Mouse (Mus musculus): Measurements from ENCODE around the gene Hypm. TPM values are rescaled to one million over a fixed set of nuclear protein-coding genes. Genes with fewer than 3 reads are reported as not detected.

Gene Hypm
- not detected in 2 replicates for polyA plus RNA-seq (2015; fragmentation: Nextera tagmentation; extraction: Ambion mirVana)

DNA sequence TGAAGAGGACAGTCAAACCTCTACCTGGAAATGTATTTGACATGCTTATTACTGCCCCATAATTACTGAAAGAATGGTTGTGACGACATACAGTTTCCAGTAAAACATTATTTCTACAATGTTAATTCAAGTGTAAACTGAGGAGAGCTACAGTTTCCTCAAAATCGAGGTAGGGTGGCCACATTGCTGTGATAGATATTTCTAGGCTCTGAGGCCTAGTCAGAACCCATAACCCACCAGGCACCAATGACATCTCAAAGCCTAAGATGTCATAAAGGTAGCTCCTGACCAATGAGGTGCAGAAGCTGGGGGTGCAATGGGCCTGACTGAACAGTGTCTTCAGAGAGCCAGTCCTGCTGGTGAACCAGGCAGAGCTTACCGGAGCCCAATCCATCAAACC lies at the start of gene Hypm:
TSS of gene Hypm (plus strand) at position 301 of the 400 bp plus-strand sequence.
- H3K36me3 ChIP-seq (ENCODE audit: control insufficient read depth, insufficient read depth) = no peaks in the 10 kb centered on the region
- H3K4me2 ChIP-seq (ENCODE audit: low read length) = no peak within 1 kb of the TSS
- no peak within 1 kb of the TSS for H3K27ac ChIP-seq (ENCODE audit: low read length)
- no peak within 1 kb of the TSS for H3K9ac ChIP-seq (replicated peaks; ENCODE audit: low read depth, low read length)
- H3K27me3 ChIP-seq (replicated peaks; ENCODE audit: control insufficient read depth, insufficient read depth, low read length) = no peaks in the 10 kb centered on the region
- 84% methylated on average over 3 of the region's 3 CpGs for WGBS
- H3K4me3 ChIP-seq (replicated peaks; ENCODE audit: low read length) = no peak within 1 kb of the TSS
- H3K9me3 ChIP-seq (ENCODE audit: control insufficient read depth, low read length) = no peaks in the 10 kb centered on the region
- no peaks in the 10 kb centered on the region for H3K4me1 ChIP-seq (replicated peaks; ENCODE audit: control insufficient read depth, insufficient read depth, low read length)
- ATAC-seq = no peak

DNA sequence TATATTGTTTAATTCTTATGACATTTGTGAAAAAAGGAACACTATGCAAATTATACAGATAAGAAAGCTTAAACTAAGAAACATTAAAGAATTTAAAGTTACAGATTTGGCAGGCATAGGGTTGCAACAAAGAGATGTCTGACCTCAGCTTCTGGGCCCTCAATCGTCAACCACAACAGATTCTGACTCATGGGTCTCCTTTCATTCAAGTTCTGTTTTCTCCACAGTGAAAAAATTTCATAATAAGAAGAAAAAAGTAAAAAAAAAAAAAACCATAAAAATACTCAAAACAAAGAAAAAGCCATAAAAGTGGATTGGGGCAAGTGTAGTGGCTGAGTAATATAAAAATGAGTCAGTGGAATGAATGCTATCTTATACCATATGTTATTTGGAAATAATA lies 36.6 kb upstream of the Hypm start:
- no peak overlapping the region for H3K4me3 ChIP-seq (replicated peaks; ENCODE audit: low read length)
- ATAC-seq = no peak
- H3K27me3 ChIP-seq (replicated peaks; ENCODE audit: control insufficient read depth, insufficient read depth, low read length) = no peaks in the 10 kb centered on the region
- H3K9ac ChIP-seq (replicated peaks; ENCODE audit: low read depth, low read length) = no peak overlapping the region
- H3K27ac ChIP-seq (ENCODE audit: low read length) = no peak overlapping the region
- H3K36me3 ChIP-seq (ENCODE audit: control insufficient read depth, insufficient read depth) = no peaks in the 10 kb centered on the region
- WGBS = 89% methylated on average over 1 of the region's 1 CpGs
- H3K4me2 ChIP-seq (ENCODE audit: low read length) = no peak overlapping the region
- H3K9me3 ChIP-seq (ENCODE audit: control insufficient read depth, low read length) = no peaks in the 10 kb centered on the region
- no peaks in the 10 kb centered on the region for H3K4me1 ChIP-seq (replicated peaks; ENCODE audit: control insufficient read depth, insufficient read depth, low read length)

GRCm38 (mm10) chrX:9812469-9812868 lies 34.3 kb upstream of the Hypm start:
- ATAC-seq = no peak
- Histone ChIP-seq H3K27ac (ENCODE audit: low read length) (no peak overlapping the region), H3K4me1 (replicated peaks; ENCODE audit: control insufficient read depth, insufficient read depth, low read length) (no peaks in the 10 kb centered on the region), H3K36me3 (ENCODE audit: control insufficient read depth, insufficient read depth) (no peaks in the 10 kb centered on the region), H3K9me3 (ENCODE audit: control insufficient read depth, low read length) (no peaks in the 10 kb centered on the region), H3K4me3 (replicated peaks; ENCODE audit: low read length) (no peak overlapping the region), H3K4me2 (ENCODE audit: low read length) (no peak overlapping the region), H3K27me3 (replicated peaks; ENCODE audit: control insufficient read depth, insufficient read depth, low read length) (no peaks in the 10 kb centered on the region), H3K9ac (replicated peaks; ENCODE audit: low read depth, low read length) (no peak overlapping the region)

DNA sequence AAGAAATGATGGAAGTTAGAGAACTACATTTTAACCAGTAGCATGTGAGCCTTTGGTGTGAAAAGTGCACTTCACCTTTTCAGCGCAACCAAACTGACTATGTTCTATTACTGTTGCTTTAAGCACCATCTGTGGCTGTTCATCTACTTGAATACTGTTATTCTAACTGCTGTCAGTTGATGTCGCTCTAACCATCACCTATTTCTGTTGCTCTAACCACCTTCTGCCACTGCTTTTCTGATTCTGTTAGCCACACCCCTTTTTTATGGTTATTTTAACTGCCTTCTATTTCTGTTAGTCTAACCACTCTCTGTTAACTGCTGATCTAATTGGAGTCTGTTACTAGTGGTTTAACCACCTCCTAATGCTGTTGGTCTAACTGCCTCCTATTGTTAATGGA lies 11.9 kb upstream of the Hypm start:
- Histone ChIP-seq H3K9ac (replicated peaks; ENCODE audit: low read depth, low read length) (no peak overlapping the region), H3K4me2 (ENCODE audit: low read length) (no peak overlapping the region), H3K27ac (ENCODE audit: low read length) (no peak overlapping the region), H3K4me1 (replicated peaks; ENCODE audit: control insufficient read depth, insufficient read depth, low read length) (no peaks in the 10 kb centered on the region), H3K4me3 (replicated peaks; ENCODE audit: low read length) (no peak overlapping the region), H3K27me3 (replicated peaks; ENCODE audit: control insufficient read depth, insufficient read depth, low read length) (no peaks in the 10 kb centered on the region), H3K36me3 (ENCODE audit: control insufficient read depth, insufficient read depth) (no peaks in the 10 kb centered on the region), H3K9me3 (ENCODE audit: control insufficient read depth, low read length) (no peaks in the 10 kb centered on the region)
- 68% methylated on average over 2 of the region's 2 CpGs for WGBS
- ATAC-seq = no peak

- WGBS = 57% methylated on average over 1 of the region's 1 CpGs
- Histone ChIP-seq H3K9me3 (ENCODE audit: control insufficient read depth, low read length) (no peaks in the 10 kb centered on the region), H3K4me3 (replicated peaks; ENCODE audit: low read length) (no peak within 1 kb of the TSS), H3K27ac (ENCODE audit: low read length) (no peak within 1 kb of the TSS), H3K4me2 (ENCODE audit: low read length) (no peak within 1 kb of the TSS), H3K9ac (replicated peaks; ENCODE audit: low read depth, low read length) (no peak within 1 kb of the TSS), H3K27me3 (replicated peaks; ENCODE audit: control insufficient read depth, insufficient read depth, low read length) (no peaks in the 10 kb centered on the region), H3K4me1 (replicated peaks; ENCODE audit: control insufficient read depth, insufficient read depth, low read length) (no peaks in the 10 kb centered on the region), H3K36me3 (ENCODE audit: control insufficient read depth, insufficient read depth) (no peaks in the 10 kb centered on the region)
- ATAC-seq = no peak
These were observed 2.7 kb downstream of the Hypm start, which contains the start of gene H2al3 for GRCm38 (mm10) chrX:9849403-9849802. Gene H2al3 (plus strand): TSS chrX:9849703.

- 83% methylated on average over 2 of the region's 2 CpGs for WGBS
- no peak overlapping the region for H3K9ac ChIP-seq (replicated peaks; ENCODE audit: low read depth, low read length)
- H3K27me3 ChIP-seq (replicated peaks; ENCODE audit: control insufficient read depth, insufficient read depth, low read length) = no peaks in the 10 kb centered on the region
- no peak overlapping the region for H3K4me3 ChIP-seq (replicated peaks; ENCODE audit: low read length)
- no peaks in the 10 kb centered on the region for H3K36me3 ChIP-seq (ENCODE audit: control insufficient read depth, insufficient read depth)
- H3K9me3 ChIP-seq (ENCODE audit: control insufficient read depth, low read length) = no peaks in the 10 kb centered on the region
- H3K4me2 ChIP-seq (ENCODE audit: low read length) = no peak overlapping the region
- no peak overlapping the region for H3K27ac ChIP-seq (ENCODE audit: low read length)
- no peaks in the 10 kb centered on the region for H3K4me1 ChIP-seq (replicated peaks; ENCODE audit: control insufficient read depth, insufficient read depth, low read length)
- no peak for ATAC-seq
These were observed 15.1 kb downstream of the Hypm start for GRCm38 (mm10) chrX:9861859-9862258.

- Histone ChIP-seq H3K4me1 (replicated peaks; ENCODE audit: control insufficient read depth, insufficient read depth, low read length) (no peaks in the 10 kb centered on the region), H3K27me3 (replicated peaks; ENCODE audit: control insufficient read depth, insufficient read depth, low read length) (no peaks in the 10 kb centered on the region), H3K36me3 (ENCODE audit: control insufficient read depth, insufficient read depth) (no peaks in the 10 kb centered on the region), H3K9me3 (ENCODE audit: control insufficient read depth, low read length) (no peaks in the 10 kb centered on the region), H3K4me3 (replicated peaks; ENCODE audit: low read length) (no peak overlapping the region), H3K4me2 (ENCODE audit: low read length) (no peak overlapping the region), H3K9ac (replicated peaks; ENCODE audit: low read depth, low read length) (no peak overlapping the region), H3K27ac (ENCODE audit: low read length) (no peak overlapping the region)
- 83% methylated on average over 2 of the region's 2 CpGs for WGBS
- ATAC-seq = no peak
These were observed 28.8 kb downstream of the Hypm start for GRCm38 (mm10) chrX:9875519-9875918.

DNA sequence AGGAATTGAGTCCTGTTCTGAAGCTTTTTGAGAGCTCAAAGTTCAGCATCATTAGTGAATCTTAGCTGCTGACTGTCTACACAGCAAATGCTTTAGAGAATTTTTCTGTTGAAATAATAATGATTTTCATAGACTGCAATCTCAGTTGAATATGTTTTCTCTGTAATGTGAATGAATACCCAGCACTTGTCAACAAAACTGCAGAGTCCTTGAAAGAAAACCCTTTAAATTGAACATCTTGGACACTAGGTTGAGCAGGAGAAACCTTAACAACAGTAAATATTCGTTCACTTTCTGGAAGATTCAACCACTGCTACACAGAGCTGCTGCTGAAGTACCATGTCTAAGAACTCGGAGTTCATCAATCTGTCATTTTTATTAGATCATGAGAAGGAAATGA lies 38.6 kb downstream of the Hypm start, which contains the start of gene Sytl5:
TSS of gene Sytl5 (plus strand) at position 301 of the 400 bp plus-strand sequence.
- H3K27ac ChIP-seq (ENCODE audit: low read length) = no peak within 1 kb of the TSS
- H3K4me1 ChIP-seq (replicated peaks; ENCODE audit: control insufficient read depth, insufficient read depth, low read length) = no peaks in the 10 kb centered on the region
- H3K36me3 ChIP-seq (ENCODE audit: control insufficient read depth, insufficient read depth) = no peaks in the 10 kb centered on the region
- WGBS = 72% methylated on average over 2 of the region's 2 CpGs
- no peak within 1 kb of the TSS for H3K4me3 ChIP-seq (replicated peaks; ENCODE audit: low read length)
- no peaks in the 10 kb centered on the region for H3K9me3 ChIP-seq (ENCODE audit: control insufficient read depth, low read length)
- H3K27me3 ChIP-seq (replicated peaks; ENCODE audit: control insufficient read depth, insufficient read depth, low read length) = no peaks in the 10 kb centered on the region
- no peak within 1 kb of the TSS for H3K4me2 ChIP-seq (ENCODE audit: low read length)
- ATAC-seq = no peak
- H3K9ac ChIP-seq (replicated peaks; ENCODE audit: low read depth, low read length) = no peak within 1 kb of the TSS

Data from forebrain, embryonic 16.5 days (tissue).